In the genomic region with DNA sequence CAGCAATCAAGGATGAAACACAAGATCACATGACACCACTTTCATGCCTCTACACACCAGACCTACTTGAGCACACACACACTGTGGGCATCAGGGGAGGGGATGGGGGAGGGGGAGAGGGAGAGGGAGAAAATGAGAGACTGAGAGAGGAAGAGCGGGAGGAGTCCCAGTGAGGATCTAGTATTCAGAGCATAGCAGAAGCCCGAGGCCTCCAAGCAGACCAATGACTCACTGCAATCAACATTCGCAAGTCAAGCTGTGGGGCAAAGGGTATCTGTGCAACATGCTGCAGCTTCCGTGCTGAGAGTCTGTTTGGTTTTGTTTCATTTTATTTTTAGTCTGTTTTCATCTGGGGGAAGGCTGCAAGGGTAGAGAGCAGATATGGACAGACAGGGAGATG, we compare ENCODE assay signal across 15 mouse cellular contexts. TPM values are rescaled to one million over a fixed set of nuclear protein-coding genes. Genes with fewer than 3 reads are reported as not detected.
A peak's percentile ranks its signal among the peaks of the same experiment; 100 is the strongest.
DNase-seq lines count a peak whose midpoint lies in the region; ATAC-seq lines count a peak whose summit lies in the region.
"Had no signal": no experiment of that assay in that cellular context is flagged by ENCODE, and none has a peak within 500 bp of the region (broad histone marks: within the 10 kb centered on the region; RNA-seq: fewer than 3 reads in every experiment).

No protein-coding gene starts in this region.

- peak; percentile 50 to 73 for DNase-seq in adrenal gland, adult (ENCODE audit: inconsistent age in 2 of 2, low spot score in 1 of 2)
- no peak for DNase-seq in adrenal gland, adult 18-20 months (ENCODE audit: low spot score in 2 of 2)
- DNase-seq in heart, postnatal 36 days = no peak
- DNase-seq in 3T3-L1 (ENCODE audit: low read depth, low spot score) = peak; percentile 87
- no peak for DNase-seq in right cerebral cortex, postnatal 25 days
- DNase-seq: kidney, postnatal 10 days; spleen, adult 18-20 months had no signal

- H3K36me3 ChIP-seq in heart, embryonic 16.5 days (ENCODE audit: control insufficient read depth, insufficient read depth) = peaks cover 8% of the 10 kb centered on the region; the same call in 1 of the 2 replicates

- ATAC-seq in heart, embryonic 16.5 days (replicated peaks; ENCODE audit: extremely low read depth, insufficient read depth, low FRiP score) = 0 out of 2 replicates have a peak, but pooled peaks have one; percentile 43
- no peak for ATAC-seq in erythroid progenitor cell, adult 5-6 weeks (replicated peaks; ENCODE audit: low FRiP score, poor library complexity, severe bottlenecking)
- ATAC-seq: lung, postnatal 0 days had no signal

- peaks cover 8% of the 10 kb centered on the region for H3K4me1 ChIP-seq in heart, embryonic 16.5 days (ENCODE audit: control insufficient read depth, insufficient read depth, low read length)
- peaks cover 16% of the 10 kb centered on the region for H3K4me1 ChIP-seq in brown adipose tissue, adult 24 weeks (ENCODE audit: control insufficient read depth, insufficient read depth, insufficient read length, low read length)

- H3K27me3 ChIP-seq in heart, embryonic 16.5 days (ENCODE audit: control insufficient read depth, insufficient read depth, low read length) = no peaks in the 10 kb centered on the region

- H3K4me3 ChIP-seq in heart, embryonic 16.5 days (ENCODE audit: low read length) = no peak overlapping the region
- no peak overlapping the region for H3K4me3 ChIP-seq in brown adipose tissue, adult 24 weeks (ENCODE audit: insufficient read depth, low read depth, low read length)

- no peak overlapping the region for H3K4me2 ChIP-seq in heart, embryonic 16.5 days (ENCODE audit: low read depth, low read length)

- 0 out of 2 replicates have a peak overlapping the region, but pooled peaks have one; percentile 41 for H3K27ac ChIP-seq in heart, embryonic 16.5 days (ENCODE audit: low read length)
- 0 out of 2 replicates have a peak overlapping the region, but pooled peaks have one; percentile 10 for H3K27ac ChIP-seq in brown adipose tissue, adult 24 weeks (replicated peaks; ENCODE audit: low read depth, low read length)

- H3K9me3 ChIP-seq in heart, embryonic 16.5 days (replicated peaks; ENCODE audit: control insufficient read depth, low read length) = no peaks in the 10 kb centered on the region

- 31% methylated on average over 4 of the region's 4 CpGs for WGBS in heart, embryonic 16.5 days

- intact Hi-C loops in heart, postnatal 36 days (cut with DNase I) = loop anchor here (2.0 to 5.0 kb wide), 2 partner anchors 31 to 90 kb away; no protein-coding TSS in a partner anchor

- H3K9ac ChIP-seq in heart, embryonic 16.5 days (ENCODE audit: low read length) = no peak overlapping the region

RNA-seq across cellular contexts. Expression of a gene that starts 32.7 kb away (rescaled TPM):
- 10 to 100 TPM; 50.4 to 62.3 TPM for total RNA-seq in adrenal gland, adult 18-20 months (2021)
- polyA plus RNA-seq in heart, embryonic 16.5 days (2015; fragmentation: Nextera tagmentation; extraction: Ambion mirVana) = 42.9 and 52.0 TPM in 2 replicates
- total RNA-seq in heart, postnatal 36 days (2021) = 10 to 100 TPM; 26.4 to 32.7 TPM
- polyA plus RNA-seq in brown adipose tissue, adult 24 weeks (2012; ENCODE audit: insufficient read depth, insufficient read length, missing spikeins) = 17.4 and 18.2 TPM in 2 replicates
- 20.5 and 23.4 TPM in 2 replicates for total RNA-seq in erythroid progenitor cell, adult 5-6 weeks (2015; ENCODE audit: low replicate concordance)
- total RNA-seq in erythroid progenitor cell, adult 5-6 weeks (2017; ENCODE audit: low replicate concordance) = 14.8 and 15.4 TPM in 2 replicates

RNA-seq across cellular contexts. Expression of a gene that starts 34.5 kb away (rescaled TPM):
- under 1 TPM in 1 of 2 experiments, not detected in 1; 0.38 TPM for total RNA-seq in adrenal gland, adult 18-20 months (2021)
- polyA plus RNA-seq in heart, embryonic 16.5 days (2015; fragmentation: Nextera tagmentation; extraction: Ambion mirVana) = 49.6 and 52.6 TPM in 2 replicates
- 1,000 to 10,000 TPM in 1 of 2 experiments, 100 to 1,000 TPM in 1; 760 to 1,125 TPM for total RNA-seq in heart, postnatal 36 days (2021)
- polyA plus RNA-seq in brown adipose tissue, adult 24 weeks (2012; ENCODE audit: insufficient read depth, insufficient read length, missing spikeins) = 5.3 and 6.8 TPM in 2 replicates
- total RNA-seq in erythroid progenitor cell, adult 5-6 weeks (2015; ENCODE audit: low replicate concordance) = not detected in 2 replicates
- total RNA-seq in erythroid progenitor cell, adult 5-6 weeks (2017; ENCODE audit: low replicate concordance) = not detected in 2 replicates
- total RNA-seq: left cerebral cortex, postnatal 14 days; MEL; midbrain, postnatal 0 days had no signal
- polyA plus RNA-seq: cortical plate, adult 2 months; midbrain, postnatal 0 days had no signal

Comparison
In these comparisons a context has a peak if more than half of its experiments do, and no peak if none do; other contexts are left out.
1. DNase-seq: peak in adrenal gland, adult (2 of 2) and 3T3-L1 (single experiment); none in adrenal gland, adult 18-20 months (0 of 2), heart, postnatal 36 days (0 of 2) and right cerebral cortex, postnatal 25 days (single experiment).
2. RNA of a gene that starts 34.5 kb away (total RNA-seq): 760 to 1,125 TPM in heart, postnatal 36 days; 0.38 TPM in adrenal gland, adult 18-20 months and not detected in erythroid progenitor cell, adult 5-6 weeks; every median in the first group is over 100 times any median in the second.